Mouse (Mus musculus): ENCODE data around the gene Gm4869.

- TF ChIP-seq TAL1 (IDR thresholded peaks at IDR 0.05; ENCODE audit: low read length) (no peak), GATA1 (IDR thresholded peaks at IDR 0.05; ENCODE audit: low read length) (no peak)
Measured at GRCm38 (mm10) chr5:140542811-140543575, 97.5 kb downstream of the Gm4869 start.
